Mouse (Mus musculus) kidney, adult 2 months (tissue): ENCODE measurements at regions not wholly inside any gene's neighbourhood (a gene's known extent, or its start where the extent isn't known, plus 50 kb on each side); places are given as distances from the start of the nearest gene placed in this dataset.

ENCODE experiments used
- CTCF ChIP-seq: fragments of 200-500 bp; conservative IDR thresholded peaks from 2 replicates; pipeline ENCODE4 v1.5.1; 2011; ENCODE audit warnings: low read depth, mild to moderate bottlenecking, control low read depth, low read length, moderate library complexity, mixed read lengths; ENCODE audit not compliant: insufficient read depth, insufficient read length
- POLR2A ChIP-seq: fragments of 200-500 bp; IDR thresholded peaks from one replicate; pipeline ENCODE4 v1.6.1; 2011; ENCODE audit warnings: low read depth, low read length, control low read depth

GRCm38 (mm10) chr15:11757963-11758362 is 149.1 kb downstream of the Npr3 start:
- TF ChIP-seq CTCF = no peak
- no peak for TF ChIP-seq POLR2A
